Mouse (Mus musculus): ENCODE results near the gene Kcnb1. TPM values are rescaled to one million over a fixed set of nuclear protein-coding genes. Genes with fewer than 3 reads are reported as not detected.
A peak's percentile ranks its signal among the peaks of the same experiment; 100 is the strongest.

The Kcnb1 gene
- polyA plus RNA-seq, 1 experiment from 2014 or later: 1.3 TPM

GRCm38 (mm10) chr2:167155541-167155973 is 34.4 kb downstream of the Kcnb1 start:
- Histone ChIP-seq H3K27me3 (no peaks in the 10 kb centered on the region), H3K4me3 (replicated peaks) (no peak overlapping the region), H3K9ac (0 out of 2 replicates have a peak overlapping the region, but pooled peaks have one; percentile 21), H3K9me3 (peaks cover 8% of the 10 kb centered on the region; the same call in 1 of the 2 replicates), H3K4me2 (no peak overlapping the region), H3K27ac (no peak overlapping the region), H3K36me3 (replicated peaks) (no peaks in the 10 kb centered on the region), H3K4me1 (peaks cover 19% of the 10 kb centered on the region)
- 48% methylated on average over 4 of the region's 4 CpGs for WGBS
- ATAC-seq (ENCODE audit: low FRiP score): no peak

- Histone ChIP-seq H3K36me3 (replicated peaks) (no peaks in the 10 kb centered on the region), H3K9ac (no peak overlapping the region), H3K4me3 (replicated peaks) (no peak overlapping the region), H3K9me3 (peaks cover 8% of the 10 kb centered on the region; the same call in 1 of the 2 replicates), H3K27ac (no peak overlapping the region), H3K4me2 (no peak overlapping the region), H3K4me1 (peaks cover 8% of the 10 kb centered on the region), H3K27me3 (peaks cover 8% of the 10 kb centered on the region)
- 92% methylated on average over 6 of the region's 6 CpGs for WGBS
- no peak for ATAC-seq (ENCODE audit: low FRiP score)
These were observed 39.1 kb downstream of the Kcnb1 start for GRCm38 (mm10) chr2:167150880-167151279.

- H3K9me3 ChIP-seq: peaks cover 8% of the 10 kb centered on the region; the same call in 1 of the 2 replicates
- H3K27ac ChIP-seq: no peak overlapping the region
- no peak for ATAC-seq (ENCODE audit: low FRiP score)
- H3K4me3 ChIP-seq (replicated peaks): no peak overlapping the region
- no peak overlapping the region for H3K4me2 ChIP-seq
- H3K4me1 ChIP-seq: peaks cover 2% of the 10 kb centered on the region
- H3K36me3 ChIP-seq (replicated peaks): no peaks in the 10 kb centered on the region
- peaks cover 14% of the 10 kb centered on the region for H3K27me3 ChIP-seq
- H3K9ac ChIP-seq: no peak overlapping the region
- 96% methylated on average over 7 of the region's 7 CpGs for WGBS
These were observed 39.8 kb downstream of the Kcnb1 start for GRCm38 (mm10) chr2:167150135-167150534.

GRCm38 (mm10) chr2:167149035-167149434 is 40.9 kb downstream of the Kcnb1 start:
- H3K27me3 ChIP-seq: peaks cover 14% of the 10 kb centered on the region
- no peak for ATAC-seq (ENCODE audit: low FRiP score)

GRCm38 (mm10) chr2:167147708-167148107 is 42.2 kb downstream of the Kcnb1 start:
- ATAC-seq (ENCODE audit: low FRiP score): no peak

More at GRCm38 (mm10) chr2:167149035-167149434, 40.9 kb downstream of the Kcnb1 start:
- Histone ChIP-seq H3K4me1 (peaks cover 13% of the 10 kb centered on the region), H3K9ac (no peak overlapping the region), H3K27ac (no peak overlapping the region), H3K4me3 (replicated peaks) (no peak overlapping the region), H3K36me3 (replicated peaks) (no peaks in the 10 kb centered on the region), H3K9me3 (peaks cover 8% of the 10 kb centered on the region; the same call in 1 of the 2 replicates), H3K4me2 (no peak overlapping the region)
- 96% methylated on average over 6 of the region's 6 CpGs for WGBS

GRCm38 (mm10) chr2:167145904-167146303 is 44.1 kb downstream of the Kcnb1 start:
- Histone ChIP-seq H3K9ac (no peak overlapping the region), H3K27me3 (peaks cover 14% of the 10 kb centered on the region), H3K4me2 (no peak overlapping the region), H3K4me1 (peaks cover 16% of the 10 kb centered on the region), H3K4me3 (replicated peaks) (no peak overlapping the region), H3K9me3 (peaks cover 3% of the 10 kb centered on the region; the same call in 1 of the 2 replicates), H3K36me3 (replicated peaks) (no peaks in the 10 kb centered on the region), H3K27ac (no peak overlapping the region)
- WGBS: 81% methylated on average over 5 of the region's 5 CpGs
- ATAC-seq (ENCODE audit: low FRiP score): no peak

More at GRCm38 (mm10) chr2:167147708-167148107, 42.2 kb downstream of the Kcnb1 start:
- Histone ChIP-seq H3K4me1 (peaks cover 16% of the 10 kb centered on the region), H3K4me3 (replicated peaks) (no peak overlapping the region), H3K36me3 (replicated peaks) (no peaks in the 10 kb centered on the region), H3K9ac (no peak overlapping the region), H3K4me2 (no peak overlapping the region), H3K9me3 (peaks cover 8% of the 10 kb centered on the region; the same call in 1 of the 2 replicates), H3K27me3 (peaks cover 14% of the 10 kb centered on the region), H3K27ac (no peak overlapping the region)
- 89% methylated on average over 8 of the region's 8 CpGs for WGBS

- ATAC-seq (ENCODE audit: low FRiP score): peak; percentile 64
These were observed 45.3 kb downstream of the Kcnb1 start for GRCm38 (mm10) chr2:167144439-167145307.

GRCm38 (mm10) chr2:167143914-167144313 is 46.0 kb downstream of the Kcnb1 start:
- Histone ChIP-seq H3K36me3 (replicated peaks) (no peaks in the 10 kb centered on the region), H3K4me1 (peaks cover 19% of the 10 kb centered on the region), H3K9ac (no peak overlapping the region), H3K27ac (0 out of 2 replicates have a peak overlapping the region, but pooled peaks have one; percentile 48), H3K27me3 (peaks cover 14% of the 10 kb centered on the region), H3K9me3 (no peaks in the 10 kb centered on the region), H3K4me2 (no peak overlapping the region), H3K4me3 (replicated peaks) (no peak overlapping the region)
- ATAC-seq (ENCODE audit: low FRiP score): no peak
- 81% methylated on average over 2 of the region's 2 CpGs for WGBS

More at GRCm38 (mm10) chr2:167144439-167145307, 45.3 kb downstream of the Kcnb1 start:
- 10% methylated on average over 13 of the region's 14 CpGs for WGBS
- Histone ChIP-seq H3K27me3 (peaks cover 14% of the 10 kb centered on the region), H3K36me3 (replicated peaks) (no peaks in the 10 kb centered on the region), H3K9me3 (no peaks in the 10 kb centered on the region), H3K27ac (peak overlapping the region; percentile 48; the same call in 1 of the 2 replicates), H3K4me1 (peaks cover 19% of the 10 kb centered on the region), H3K4me2 (peak overlapping the region; percentile 25; the same call in 1 of the 2 replicates), H3K4me3 (replicated peaks) (no peak overlapping the region), H3K9ac (no peak overlapping the region)

GRCm38 (mm10) chr2:167142282-167142681 is 47.7 kb downstream of the Kcnb1 start:
- WGBS: 88% methylated on average over 3 of the region's 3 CpGs
- no peaks in the 10 kb centered on the region for H3K36me3 ChIP-seq (replicated peaks)

GRCm38 (mm10) chr2:167141810-167142209 is 48.1 kb downstream of the Kcnb1 start:
- Histone ChIP-seq H3K36me3 (replicated peaks) (no peaks in the 10 kb centered on the region), H3K9ac (no peak overlapping the region), H3K27ac (no peak overlapping the region), H3K27me3 (peaks cover 9% of the 10 kb centered on the region), H3K4me3 (replicated peaks) (no peak overlapping the region), H3K9me3 (no peaks in the 10 kb centered on the region), H3K4me2 (no peak overlapping the region), H3K4me1 (peaks cover 25% of the 10 kb centered on the region)
- WGBS: 96% methylated on average over 4 of the region's 4 CpGs
- ATAC-seq (ENCODE audit: low FRiP score): no peak

More at GRCm38 (mm10) chr2:167142282-167142681, 47.7 kb downstream of the Kcnb1 start:
- H3K4me2 ChIP-seq: no peak overlapping the region
- peaks cover 20% of the 10 kb centered on the region for H3K4me1 ChIP-seq
- H3K27me3 ChIP-seq: peaks cover 14% of the 10 kb centered on the region
- H3K27ac ChIP-seq: no peak overlapping the region
- H3K4me3 ChIP-seq (replicated peaks): no peak overlapping the region
- H3K9ac ChIP-seq: no peak overlapping the region
- no peak for ATAC-seq (ENCODE audit: low FRiP score)
- H3K9me3 ChIP-seq: no peaks in the 10 kb centered on the region

GRCm38 (mm10) chr2:167139801-167140269 is 50.1 kb downstream of the Kcnb1 start:
- Histone ChIP-seq H3K4me1 (peaks cover 28% of the 10 kb centered on the region), H3K4me2 (no peak overlapping the region), H3K36me3 (replicated peaks) (no peaks in the 10 kb centered on the region), H3K27ac (no peak overlapping the region), H3K9me3 (no peaks in the 10 kb centered on the region), H3K27me3 (no peaks in the 10 kb centered on the region; the same call in 1 of the 2 replicates), H3K9ac (no peak overlapping the region), H3K4me3 (replicated peaks) (no peak overlapping the region)
- WGBS: 70% methylated on average over 13 of the region's 13 CpGs
- ATAC-seq (ENCODE audit: low FRiP score): no peak

- Histone ChIP-seq H3K36me3 (replicated peaks) (no peaks in the 10 kb centered on the region), H3K4me1 (peaks cover 17% of the 10 kb centered on the region), H3K27me3 (no peaks in the 10 kb centered on the region; the same call in 1 of the 2 replicates), H3K4me2 (no peak overlapping the region), H3K4me3 (replicated peaks) (no peak overlapping the region), H3K9ac (no peak overlapping the region), H3K9me3 (no peaks in the 10 kb centered on the region), H3K27ac (no peak overlapping the region)
- ATAC-seq (ENCODE audit: low FRiP score): no peak
- 73% methylated on average over 6 of the region's 6 CpGs for WGBS
These were observed 51.3 kb downstream of the Kcnb1 start for GRCm38 (mm10) chr2:167138611-167139010.

Data from forebrain, embryonic 12.5 days (tissue).